Mouse (Mus musculus) left cerebral cortex, postnatal 10 days (tissue): ENCODE data around the gene Ctnnbl1. TPM values are rescaled to one million over a fixed set of nuclear protein-coding genes. Genes with fewer than 3 reads are reported as not detected.

ENCODE experiments used
- DNase-seq, 2 experiments: peaks; one replicate each; pipeline ENCODE4 v3.0.0; 2021 to 2022; ENCODE audit warnings: low spot score in 2 of 2, mixed read lengths in 1 of 2; ENCODE audit errors: extremely low spot score in 1 of 2
- intact Hi-C: fragments of 180-260 bp; cut with DNase I; formaldehyde crosslinking; loops from one replicate; pipeline ENCODE4 v1.15.1; 2025
- total RNA-seq, 2 experiments: library from RNA; stranded (reverse); gene quantifications; 2 replicates each; pipeline ENCODE4 v1.2.3; 2021

Gene Ctnnbl1
- total RNA-seq, 2 experiments from 2014 or later, result 25.2 to 26.6 TPM

DNA sequence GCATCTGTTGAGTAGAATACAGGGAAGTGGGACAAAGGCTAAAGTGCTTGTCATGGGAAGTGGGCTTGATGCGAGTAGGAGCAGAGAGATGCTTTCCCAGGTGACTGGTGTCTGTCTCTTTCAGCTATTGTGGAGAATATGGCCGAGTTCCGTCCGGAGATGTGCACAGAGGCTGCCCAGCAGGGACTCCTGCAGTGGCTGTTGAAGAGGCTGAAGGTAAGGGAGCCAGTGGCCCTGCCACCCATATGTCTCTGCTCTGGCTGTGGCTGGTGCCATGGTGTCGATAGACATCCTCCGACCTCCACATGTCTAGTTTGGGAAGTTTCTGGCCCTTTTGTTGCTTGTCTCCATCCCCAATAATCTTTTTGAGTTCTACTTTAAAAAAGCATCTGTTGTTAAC is 72.1 kb downstream of the Ctnnbl1 start:
- no peak for DNase-seq
- intact Hi-C loops, result no loop called here

DNA sequence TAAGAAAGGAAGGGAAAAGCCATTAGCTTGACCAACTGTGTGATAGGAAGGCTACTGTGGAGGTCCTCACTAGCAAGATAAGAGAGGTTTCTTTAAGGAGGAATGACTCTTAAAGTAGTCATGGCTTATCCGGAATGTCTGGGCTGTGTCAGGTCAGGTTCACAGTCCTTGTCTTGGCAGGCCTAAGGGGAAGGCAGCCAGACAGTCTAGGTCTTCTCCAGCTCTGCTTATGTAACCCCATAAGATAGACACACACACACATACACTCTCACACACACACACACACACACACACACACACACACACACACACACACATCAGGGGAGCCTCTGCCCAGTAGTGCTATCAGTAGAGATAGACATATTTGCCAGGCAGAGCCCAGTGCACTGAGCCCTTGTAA is 73.5 kb downstream of the Ctnnbl1 start:
- intact Hi-C loops, result no loop called here
- no peak for DNase-seq

DNA sequence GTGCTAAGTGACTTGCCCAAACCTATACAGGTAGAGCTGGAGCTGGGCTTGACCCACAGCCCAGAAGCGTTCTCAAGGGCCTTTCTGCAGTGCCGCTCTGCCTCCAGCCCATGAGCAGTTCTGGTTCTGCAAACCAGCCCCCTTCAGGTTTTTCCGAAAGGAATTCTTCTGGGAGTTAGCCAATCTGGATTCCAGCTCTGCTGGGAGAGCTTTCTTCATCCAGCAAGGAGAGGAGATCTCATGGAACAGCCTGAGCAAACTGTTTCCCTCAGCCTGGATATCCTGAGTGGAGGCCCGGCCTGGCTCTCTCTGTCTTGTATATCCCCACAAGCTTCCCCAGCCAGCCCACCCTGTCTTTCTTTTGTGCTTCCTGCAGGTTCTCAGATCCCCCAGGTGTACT is 75.9 kb downstream of the Ctnnbl1 start:
- intact Hi-C loops, result no loop called here
- no peak for DNase-seq

DNA sequence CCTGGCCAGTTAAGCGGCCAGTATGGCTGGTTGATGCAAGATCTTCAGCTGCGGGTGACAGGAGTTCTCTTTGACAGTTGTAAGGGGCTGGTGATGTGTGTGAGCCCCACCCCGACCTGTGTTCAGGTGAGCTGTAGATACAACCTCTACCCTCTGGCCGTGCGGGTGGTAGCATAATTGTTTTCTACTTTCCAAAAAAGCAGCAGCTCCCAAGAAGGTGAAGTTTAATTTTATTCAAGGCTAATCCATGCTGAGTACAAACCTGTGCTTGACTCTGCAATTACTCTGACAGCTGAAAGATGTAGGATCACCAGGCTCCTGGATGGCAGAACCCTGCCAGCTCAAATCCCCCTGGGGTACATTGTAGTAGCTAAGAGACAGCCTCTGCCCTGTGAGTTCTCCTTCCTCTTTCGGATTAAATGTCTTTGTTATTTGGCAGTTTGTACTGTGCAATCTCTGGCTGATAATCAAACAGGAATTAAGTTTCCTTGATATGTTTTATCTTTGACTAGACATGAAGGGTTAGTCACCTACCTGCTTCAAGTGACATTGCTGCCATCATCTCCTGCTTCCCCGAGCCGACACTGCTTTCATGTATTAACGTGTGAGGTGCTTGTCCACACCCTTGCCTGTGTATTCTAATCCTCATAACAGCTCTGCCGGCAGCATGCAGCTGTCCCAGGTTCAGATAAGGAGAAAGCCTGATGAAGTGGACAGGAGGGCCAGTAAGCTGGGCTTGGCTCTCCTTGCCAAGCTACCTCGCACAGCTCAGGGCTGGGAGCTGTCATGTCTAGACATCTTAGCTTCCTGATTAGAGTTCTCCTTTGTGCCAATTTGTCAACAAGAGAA is 77.1 kb downstream of the Ctnnbl1 start:
- intact Hi-C loops, result no loop called here
- DNase-seq, result no peak

DNA sequence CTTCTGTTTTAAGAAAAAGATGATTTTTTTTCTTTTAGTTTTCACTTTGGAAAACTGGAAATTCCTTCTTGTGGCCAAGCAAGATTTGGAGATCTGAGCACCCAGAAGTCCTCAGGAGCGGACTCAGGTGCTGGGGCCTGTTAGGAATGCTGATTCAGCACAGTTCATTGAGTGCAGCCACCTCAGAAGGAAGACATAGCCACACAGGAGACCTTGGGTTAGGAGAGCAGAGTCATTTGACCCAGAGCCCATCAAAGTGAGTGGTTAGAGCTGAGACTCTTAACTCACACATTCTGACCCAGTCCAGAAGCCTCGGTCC is 77.7 kb downstream of the Ctnnbl1 start:
- intact Hi-C loops, result no loop called here
- DNase-seq, result no peak

DNA sequence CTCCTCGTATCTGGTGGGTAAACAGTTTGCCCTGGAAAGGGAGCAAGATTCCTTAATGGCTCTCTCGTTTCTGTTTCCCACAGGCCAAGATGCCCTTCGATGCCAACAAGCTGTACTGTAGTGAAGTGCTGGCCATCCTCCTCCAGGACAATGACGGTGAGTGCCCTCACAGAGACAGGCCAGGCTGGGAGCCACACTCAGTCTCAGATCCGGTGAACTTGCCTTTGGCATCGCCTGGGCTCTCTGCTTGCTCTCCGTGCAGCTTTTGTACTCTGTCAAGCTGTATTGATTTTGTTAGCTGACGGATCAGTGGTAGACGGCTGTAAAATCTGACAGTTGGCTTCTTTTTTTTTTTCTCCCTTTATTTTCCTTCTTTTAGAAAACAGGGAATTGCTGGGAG is 80.5 kb downstream of the Ctnnbl1 start:
- intact Hi-C loops, result no loop called here
- no peak for DNase-seq

DNA sequence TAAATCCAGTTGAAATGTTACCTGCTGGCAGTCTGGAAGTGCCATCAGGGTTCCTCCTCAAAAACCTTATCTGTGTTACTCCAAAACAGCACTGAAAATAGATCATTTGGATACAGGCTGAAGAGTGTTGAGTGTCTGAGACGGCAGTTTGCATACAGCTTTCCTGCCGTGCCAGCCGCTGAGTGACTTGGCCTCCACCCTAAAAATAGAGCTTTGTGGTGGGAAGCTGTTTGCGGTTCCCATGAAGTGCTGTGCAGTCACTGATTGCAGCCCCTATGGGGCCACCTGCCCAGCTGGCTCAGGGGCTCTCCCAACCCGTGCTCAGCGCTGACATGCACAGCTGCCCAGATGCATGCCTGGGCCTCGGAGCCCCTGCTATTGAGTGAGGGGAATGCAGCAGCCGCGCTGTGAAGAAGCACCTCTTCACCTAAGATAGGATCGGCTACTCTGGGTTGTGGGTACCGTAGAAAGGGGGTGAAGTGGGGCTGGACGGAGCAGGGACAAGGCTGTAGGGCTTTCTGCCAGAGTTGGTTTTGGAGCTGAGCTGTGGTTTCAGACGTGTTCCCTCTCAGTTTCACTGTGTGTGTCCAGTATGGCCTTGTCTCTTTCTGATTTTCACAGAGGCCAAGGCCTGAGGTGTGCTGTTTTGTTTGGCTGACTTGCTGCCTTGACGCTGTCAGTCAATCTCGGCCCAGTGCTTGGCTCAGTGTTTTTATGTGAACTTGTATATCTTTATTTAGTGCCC is 81.5 kb downstream of the Ctnnbl1 start:
- DNase-seq, result no peak
- intact Hi-C loops, result no loop called here

DNA sequence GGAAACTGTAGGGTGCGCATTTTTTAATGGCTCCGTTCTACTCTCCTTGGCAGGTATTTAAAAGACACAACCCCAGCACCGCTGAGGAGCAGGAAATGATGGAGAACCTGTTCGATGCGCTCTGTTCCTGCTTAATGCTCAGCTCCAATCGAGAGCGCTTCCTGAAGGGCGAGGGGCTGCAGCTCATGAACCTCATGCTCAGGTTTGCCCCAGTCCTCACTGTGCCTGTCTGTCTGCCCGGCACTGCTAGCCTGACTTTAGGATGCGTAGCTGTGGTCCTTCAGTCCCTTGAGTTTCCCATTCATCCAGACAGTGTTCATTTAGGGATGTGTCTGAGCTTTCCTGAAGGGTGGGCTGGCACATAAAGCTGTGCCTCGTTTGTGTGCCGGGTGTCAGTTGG is 82.2 kb downstream of the Ctnnbl1 start:
- DNase-seq, result no peak
- intact Hi-C loops, result no loop called here

DNA sequence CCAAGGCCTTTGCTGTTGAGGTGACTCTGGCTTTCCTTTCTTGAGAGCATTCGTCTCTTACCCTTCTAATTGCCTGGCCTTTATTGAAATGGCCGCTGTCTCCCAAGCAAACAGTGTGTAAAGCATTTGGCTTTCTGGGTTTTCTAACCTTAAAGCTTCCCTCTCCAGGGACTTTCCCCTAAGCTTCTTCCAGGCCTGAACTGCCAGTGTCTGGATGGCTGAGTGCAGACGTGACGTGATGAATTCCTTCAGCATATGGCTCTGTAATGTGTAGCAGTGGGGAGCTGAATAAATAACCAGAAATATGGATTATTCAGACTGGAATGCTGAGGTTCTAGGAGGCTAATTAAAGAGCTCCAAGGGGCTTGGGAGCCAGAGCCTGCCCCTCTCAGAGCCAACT is 84.1 kb downstream of the Ctnnbl1 start:
- DNase-seq, result no peak

DNA sequence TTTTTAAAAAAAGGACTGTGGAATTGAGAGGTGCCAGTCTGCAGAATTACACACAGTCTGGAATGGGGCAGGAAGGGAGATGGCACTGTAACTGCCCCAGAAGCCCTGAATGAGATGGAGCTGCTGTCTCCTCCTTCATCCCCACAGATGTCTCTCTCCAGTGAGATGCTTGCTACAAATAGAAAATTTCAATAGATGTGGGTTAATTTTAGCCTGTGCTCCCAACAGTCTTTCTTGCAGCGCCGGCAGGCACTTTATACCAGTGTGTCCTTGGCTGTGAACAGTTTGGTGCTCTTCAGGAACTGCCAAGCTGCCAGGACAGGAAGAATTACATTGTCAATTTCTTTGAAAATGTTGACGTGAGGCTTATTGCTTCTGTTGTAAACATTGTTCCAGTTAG is 86.3 kb downstream of the Ctnnbl1 start:
- DNase-seq, result no peak
- intact Hi-C loops, result no loop called here

More for the DNA sequence above, 84.1 kb downstream of the Ctnnbl1 start:
- intact Hi-C loops, result no loop called here

DNA sequence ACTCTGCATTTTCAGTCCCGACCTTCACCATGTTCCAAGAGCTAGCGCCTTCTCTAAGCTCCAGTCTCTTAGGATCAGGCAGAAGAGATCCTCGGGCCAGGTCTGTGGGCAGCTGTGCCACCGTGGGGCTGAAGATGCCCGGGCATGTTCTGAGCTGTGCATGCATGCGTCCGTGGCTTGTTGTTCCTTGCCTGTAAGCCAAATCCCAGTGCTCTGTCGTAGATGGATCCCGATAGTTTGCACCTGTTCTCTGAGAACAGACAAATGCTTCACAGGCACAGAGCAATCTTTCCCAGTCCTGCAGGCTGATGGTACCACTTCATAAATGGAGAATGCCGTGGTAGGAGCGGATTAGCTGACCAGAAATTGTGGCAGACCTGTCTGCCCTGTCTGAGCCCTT is 87.0 kb downstream of the Ctnnbl1 start:
- DNase-seq, result no peak
- intact Hi-C loops, result no loop called here

DNA sequence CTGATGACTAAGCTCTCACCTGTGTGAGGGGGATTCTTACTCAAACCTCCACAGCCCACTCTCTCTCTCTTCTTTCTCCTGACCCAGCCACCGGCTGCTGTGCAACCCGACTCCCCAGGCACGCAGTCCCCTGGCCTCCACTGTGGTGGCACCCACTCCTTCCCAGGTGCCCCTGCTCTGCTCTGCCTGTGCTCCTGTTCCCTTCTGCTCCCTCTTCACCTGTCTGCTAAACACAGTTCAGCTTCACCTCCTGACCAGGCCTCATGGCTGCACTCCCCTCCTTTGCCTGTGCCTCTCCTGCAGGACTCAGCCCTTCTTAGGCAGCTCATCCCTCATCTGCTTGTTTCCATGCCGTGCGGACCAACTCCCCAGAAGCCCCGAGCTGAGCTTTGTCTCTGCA is 92.9 kb downstream of the Ctnnbl1 start:
- no peak for DNase-seq
- intact Hi-C loops, result no loop called here

DNA sequence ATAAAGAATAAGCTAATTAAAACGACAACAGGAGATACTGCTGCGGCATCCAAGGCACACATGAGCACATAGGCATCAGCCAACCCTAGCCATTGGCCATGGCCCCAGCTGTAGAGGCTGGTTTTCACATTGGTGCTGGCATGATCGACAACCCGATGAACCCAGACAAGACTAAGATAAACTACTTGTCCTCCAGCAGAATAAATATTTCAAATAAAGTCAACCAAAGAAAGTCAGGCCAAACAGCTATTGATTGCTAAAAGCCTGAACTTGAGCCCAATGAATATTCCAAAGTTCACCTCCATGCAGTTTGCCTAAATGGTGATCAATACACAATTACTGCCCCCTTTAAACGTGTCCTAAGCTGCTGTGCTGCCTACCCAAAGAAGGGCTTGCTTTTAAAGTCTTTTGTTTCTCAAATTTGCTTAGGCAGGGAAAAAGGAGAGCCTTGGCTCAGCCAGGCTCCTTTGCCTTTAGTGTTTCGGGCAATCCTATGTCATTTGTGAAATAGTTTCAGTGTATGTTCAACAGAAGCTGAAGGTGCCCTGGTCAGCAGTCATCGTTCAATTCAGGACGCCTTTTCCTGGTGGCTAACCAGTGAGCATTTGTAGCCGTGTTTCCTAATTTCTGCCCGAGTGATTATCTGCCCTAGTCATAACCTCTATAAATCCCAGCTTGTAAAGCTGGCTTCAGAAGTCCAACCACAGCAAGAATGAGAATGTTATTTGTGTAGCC is 93.6 kb downstream of the Ctnnbl1 start:
- no peak for DNase-seq
- intact Hi-C loops, result no loop called here

DNA sequence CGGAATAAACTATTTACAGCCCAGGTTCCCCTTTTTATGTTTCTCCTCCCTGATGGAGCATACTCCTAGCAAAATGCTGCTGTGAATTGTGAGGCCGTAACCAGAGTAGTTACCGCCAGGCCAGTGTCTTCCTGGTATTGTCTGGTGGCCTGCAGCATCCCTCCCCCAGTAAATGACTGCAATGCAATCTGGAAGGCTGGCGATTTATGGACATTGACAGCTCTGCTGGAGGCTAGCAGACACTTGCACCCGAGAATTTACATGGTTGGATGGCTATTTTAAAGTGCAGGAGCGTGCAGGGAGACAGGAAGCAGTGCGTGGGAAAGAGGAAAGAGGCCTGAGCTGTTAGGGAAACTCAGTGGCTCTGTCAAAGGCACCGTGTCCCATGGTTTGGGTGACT is 99.8 kb downstream of the Ctnnbl1 start:
- intact Hi-C loops, result no loop called here
- DNase-seq, result peak in 1 of 2 experiments; percentile 25

DNA sequence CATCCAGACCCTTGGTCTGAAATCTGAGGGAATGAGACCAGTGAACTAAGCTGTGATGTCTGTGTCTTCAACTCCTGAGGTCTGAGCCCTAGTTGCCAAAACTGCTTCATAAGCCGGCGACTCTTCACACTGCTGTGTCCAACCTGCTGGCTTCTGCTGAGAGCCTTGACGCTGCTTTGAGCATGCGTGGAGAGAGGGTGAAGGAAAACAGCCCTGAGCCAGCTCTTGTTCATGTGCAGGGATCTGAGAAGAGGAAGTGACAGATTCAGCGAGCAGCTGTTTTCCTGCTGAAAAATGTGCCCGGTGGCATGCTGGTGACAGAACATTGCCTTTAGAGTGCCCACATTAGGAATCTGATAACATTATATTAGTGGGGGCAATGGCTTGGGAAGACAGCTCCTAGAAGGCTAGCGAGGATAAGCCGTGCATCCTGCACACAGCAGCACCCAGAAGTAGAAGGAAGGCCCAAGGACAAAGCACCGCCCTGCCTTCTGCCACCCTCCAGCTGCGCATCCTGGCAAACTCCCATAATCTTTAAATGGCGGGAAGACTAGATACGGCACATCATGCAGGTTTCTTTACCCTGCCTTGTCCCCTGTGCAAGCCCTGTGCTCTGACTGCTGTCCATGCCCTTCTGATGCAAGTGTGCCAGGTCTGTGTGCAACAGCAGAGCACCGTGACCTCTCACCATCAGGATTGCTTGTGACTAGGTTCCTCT is 101.2 kb downstream of the Ctnnbl1 start:
- peak in 1 of 2 experiments; percentile 52 for DNase-seq
- intact Hi-C loops, result no loop called here

DNA sequence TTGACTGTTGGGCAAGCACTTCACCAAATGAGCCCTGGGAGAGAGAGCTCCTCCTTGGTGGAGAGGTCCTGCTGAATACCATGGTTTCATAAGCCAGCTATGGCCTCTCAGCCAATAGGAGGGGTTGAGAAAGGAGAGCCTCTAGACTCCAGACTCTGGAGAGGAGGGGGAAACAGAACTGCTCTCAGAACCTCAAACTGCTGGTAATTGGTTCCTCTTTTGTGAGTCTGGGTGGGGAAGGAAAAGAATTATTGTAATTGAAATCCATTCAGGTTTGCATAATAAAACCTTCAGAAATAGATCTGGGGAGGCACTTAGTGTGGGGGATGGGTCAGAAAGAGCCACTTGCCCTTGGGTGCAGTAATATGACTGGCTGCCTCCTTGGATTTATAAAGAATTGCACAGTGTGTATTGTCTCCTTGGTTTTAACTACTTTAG is 103.5 kb downstream of the Ctnnbl1 start:
- intact Hi-C loops, result no loop called here
- peak in 1 of 2 experiments; percentile 6 for DNase-seq

DNA sequence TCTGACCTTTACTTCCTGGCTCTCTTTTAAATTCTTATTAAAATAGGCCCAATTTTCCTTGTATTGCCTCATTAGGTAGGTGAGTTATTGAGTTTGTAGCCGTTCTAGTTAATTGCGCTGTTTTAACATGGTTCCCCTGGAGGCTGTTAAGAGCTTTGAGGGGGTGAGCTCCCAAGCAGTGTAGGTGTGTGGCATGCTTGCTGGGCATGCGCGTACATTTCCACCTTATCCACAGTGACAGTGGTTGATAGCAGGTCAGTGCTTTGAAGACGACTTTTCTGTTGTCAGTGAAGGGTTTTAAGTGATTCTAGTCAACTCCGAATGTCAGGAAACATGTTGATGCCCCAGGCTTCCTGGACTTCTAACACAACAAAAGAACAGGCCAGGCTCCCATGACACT is 103.9 kb downstream of the Ctnnbl1 start:
- no peak for DNase-seq
- intact Hi-C loops, result no loop called here

DNA sequence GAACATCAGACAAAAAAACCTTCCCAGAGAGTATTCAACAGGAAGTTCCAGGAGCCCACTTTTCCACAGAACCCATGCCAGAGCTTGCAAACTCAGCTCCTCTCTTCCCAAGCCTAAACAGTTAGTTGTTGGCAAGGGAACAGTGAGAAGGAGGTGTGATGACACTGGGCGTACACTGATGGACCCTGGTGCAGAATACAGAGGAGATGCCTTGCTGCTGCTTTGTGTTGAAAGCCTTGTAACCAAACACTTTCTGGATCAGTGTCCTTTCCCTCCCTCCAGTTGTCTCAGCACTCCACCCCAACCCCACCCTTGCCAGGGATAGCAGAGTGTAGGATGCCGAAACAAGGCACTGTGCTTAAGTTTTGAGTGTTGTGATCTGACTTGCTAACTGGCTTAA is 107.5 kb downstream of the Ctnnbl1 start:
- DNase-seq, result peak in 1 of 2 experiments; percentile 13
- intact Hi-C loops, result no loop called here

DNA sequence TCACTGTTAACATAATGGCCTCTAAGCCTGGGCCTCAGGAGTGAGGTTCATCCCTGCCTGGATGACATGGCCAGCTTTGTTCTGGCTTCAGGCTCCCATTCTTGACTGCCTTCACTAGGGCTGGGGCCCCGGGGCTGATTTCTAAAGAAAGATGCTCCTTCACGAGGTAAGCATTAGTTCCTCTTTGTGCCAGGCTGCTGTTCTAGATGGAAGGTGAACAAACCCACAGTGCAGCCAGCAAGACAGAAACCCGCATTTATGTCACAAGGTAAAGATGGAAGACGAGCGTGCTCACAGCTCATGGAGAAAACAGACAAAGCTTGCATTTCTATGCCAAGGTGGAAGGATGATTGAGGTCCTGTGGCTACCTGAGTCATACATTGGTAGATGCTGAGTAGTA is 108.6 kb downstream of the Ctnnbl1 start:
- intact Hi-C loops, result no loop called here
- DNase-seq, result peak in 1 of 2 experiments; percentile 4
